Mouse (Mus musculus) hindbrain, postnatal 0 days (tissue): ENCODE data around the gene Fbxl14. TPM values are rescaled to one million over a fixed set of nuclear protein-coding genes. Genes with fewer than 3 reads are reported as not detected.

Source experiments
- ATAC-seq: fragments of 200-750 bp; cut with Nextera tagmentation; 2 replicates; pipeline ENCODE4 v1.8.0; 2017; ENCODE audit warnings: mild to moderate bottlenecking, moderate TSS enrichment, moderate library complexity
- DNase-seq: peaks from one replicate; pipeline ENCODE4 v3.0.0-alpha.2; 2015; ENCODE audit warnings: low spot score
- H3K27ac ChIP-seq: fragments of 300-500 bp; sonication (generic); 2 replicates; pipeline ENCODE4 v1.5.1; 2014; ENCODE audit warnings: mild to moderate bottlenecking
- H3K27me3 ChIP-seq: fragments of 300-500 bp; sonication (generic); 2 replicates; pipeline ENCODE4 v1.6.1; 2014; ENCODE audit warnings: low read length, mixed read lengths; ENCODE audit not compliant: insufficient read depth
- H3K36me3 ChIP-seq: fragments of 300-500 bp; sonication (generic); 2 replicates; pipeline ENCODE4 v1.6.1; 2014; ENCODE audit warnings: low read length, mixed read lengths; ENCODE audit not compliant: insufficient read depth
- H3K4me1 ChIP-seq: fragments of 300-500 bp; sonication (generic); 2 replicates; pipeline ENCODE4 v1.6.1; 2014; ENCODE audit warnings: antibody characterized with exemption, low read length, mixed read lengths; ENCODE audit not compliant: insufficient read depth
- H3K4me2 ChIP-seq: fragments of 300-500 bp; sonication (generic); 2 replicates; pipeline ENCODE4 v1.6.1; 2014; ENCODE audit warnings: low read depth, mild to moderate bottlenecking, low read length, moderate library complexity, mixed read lengths
- H3K4me3 ChIP-seq: fragments of 300-500 bp; sonication (generic); 2 replicates; pipeline ENCODE4 v1.5.1; 2014; ENCODE audit warnings: low read length
- H3K9ac ChIP-seq: fragments of 300-500 bp; sonication (generic); replicated peaks from 2 replicates; pipeline ENCODE4 v1.6.1; 2014; ENCODE audit warnings: mild to moderate bottlenecking, low read length, moderate library complexity, mixed read lengths
- H3K9me3 ChIP-seq: fragments of 300-500 bp; sonication (generic); 2 replicates; pipeline ENCODE4 v1.6.1; 2016; ENCODE audit warnings: low read length, mixed read lengths
- CTCF ChIP-seq: IDR thresholded peaks from 2 replicates; pipeline ENCODE4 v1.5.1; 2016; ENCODE audit warnings: antibody characterized with exemption, control low read depth, low read depth
- WGBS: fragments of 180-500 bp; shearing (Covaris S2); extraction: QIAGEN DNeasy Blood & Tissue Kit; methylation state at CpG from one replicate; pipeline ENCODE4 v1.1.7; 2014; 5-methylcytosine and 5-hydroxymethylcytosine counted together
- polyA plus RNA-seq: library from polyadenylated mRNA; unstranded; fragments of >200 nt; fragmentation: Nextera tagmentation; extraction: Ambion mirVana; gene quantifications from 2 replicates; pipeline ENCODE4 v1.2.1, GENCODE M21; 2015
- total RNA-seq: library from RNA; depleted of rRNA; stranded (reverse); fragments of >200 nt; gene quantifications from 2 replicates; pipeline ENCODE4 v1.2.3, GENCODE M21; 2014

The Fbxl14 gene
- total and polyA plus RNA-seq, 2 experiments from 2014 or later = 2.0 to 51.6 TPM

DNA sequence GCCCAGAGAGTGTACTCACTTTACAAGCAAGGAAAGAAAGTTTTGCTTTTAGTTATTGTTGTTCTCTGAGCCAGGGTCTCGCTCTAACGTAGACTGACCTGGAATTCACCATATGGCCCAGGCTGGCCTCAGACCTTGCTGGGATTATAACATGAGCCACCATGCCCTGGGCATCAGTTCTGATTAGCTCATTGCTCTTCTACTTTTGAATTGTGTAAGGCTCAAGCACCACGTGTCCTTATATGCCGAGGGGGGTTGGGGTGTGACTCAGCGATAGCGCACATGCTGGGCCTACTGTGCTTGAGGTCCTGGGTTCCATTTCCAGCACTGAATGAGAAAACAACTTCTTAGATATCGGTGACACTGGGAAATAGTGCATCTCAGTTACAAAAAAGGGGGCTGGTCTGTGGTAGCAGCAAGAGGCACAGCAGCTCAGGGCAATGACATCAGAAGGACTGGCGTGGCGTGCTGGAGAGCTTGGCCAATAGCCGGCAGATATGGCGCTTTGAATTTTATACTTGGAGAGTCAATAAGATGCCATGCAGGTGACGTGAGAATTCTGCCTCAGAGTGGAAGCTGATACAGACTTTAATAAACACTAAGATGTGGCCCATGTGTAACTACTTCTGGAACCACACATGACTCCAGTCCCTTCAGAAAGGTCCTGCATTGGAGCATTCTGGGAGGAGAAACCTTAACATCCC, 7.1 kb downstream of the Fbxl14 start:
- Histone ChIP-seq H3K4me3 (no peak overlapping the region), H3K36me3 (peaks cover 6% of the 10 kb centered on the region; the same call in 1 of the 2 replicates), H3K9me3 (no peaks in the 10 kb centered on the region), H3K4me1 (peaks cover 7% of the 10 kb centered on the region; the same call in 1 of the 2 replicates), H3K9ac (no peak overlapping the region), H3K27me3 (no peaks in the 10 kb centered on the region), H3K27ac (no peak overlapping the region), H3K4me2 (no peak overlapping the region)
- ATAC-seq (no peak), DNase-seq (no peak)
- TF ChIP-seq CTCF = no peak
- 85% methylated on average over 12 of the region's 12 CpGs for WGBS

DNA sequence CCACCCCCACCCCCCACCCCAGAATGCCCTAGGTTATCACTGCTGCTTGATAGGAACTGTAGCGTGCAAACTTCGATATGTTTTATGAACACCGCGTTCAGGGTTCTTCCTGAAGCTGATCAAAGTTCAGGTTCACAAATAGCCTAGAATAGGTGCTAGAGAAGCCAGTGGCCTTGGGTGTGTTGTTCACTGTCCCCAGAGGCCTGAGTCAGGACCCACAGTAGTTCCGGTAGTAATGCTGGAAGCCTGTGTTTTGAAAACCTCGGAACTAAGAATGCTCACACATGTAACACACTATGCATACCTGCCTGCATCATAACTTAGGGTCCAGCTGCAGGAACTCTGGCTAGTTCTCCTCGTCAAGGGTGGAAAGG, 7.6 kb downstream of the Fbxl14 start:
- Histone ChIP-seq H3K4me1 (peaks cover 7% of the 10 kb centered on the region; the same call in 1 of the 2 replicates), H3K27ac (no peak overlapping the region), H3K9me3 (no peaks in the 10 kb centered on the region), H3K36me3 (peaks cover 6% of the 10 kb centered on the region; the same call in 1 of the 2 replicates), H3K9ac (no peak overlapping the region), H3K4me3 (no peak overlapping the region), H3K27me3 (no peaks in the 10 kb centered on the region), H3K4me2 (no peak overlapping the region)
- TF ChIP-seq CTCF = no peak
- ATAC-seq (no peak), DNase-seq (no peak)
- WGBS = 91% methylated on average over 7 of the region's 7 CpGs

DNA sequence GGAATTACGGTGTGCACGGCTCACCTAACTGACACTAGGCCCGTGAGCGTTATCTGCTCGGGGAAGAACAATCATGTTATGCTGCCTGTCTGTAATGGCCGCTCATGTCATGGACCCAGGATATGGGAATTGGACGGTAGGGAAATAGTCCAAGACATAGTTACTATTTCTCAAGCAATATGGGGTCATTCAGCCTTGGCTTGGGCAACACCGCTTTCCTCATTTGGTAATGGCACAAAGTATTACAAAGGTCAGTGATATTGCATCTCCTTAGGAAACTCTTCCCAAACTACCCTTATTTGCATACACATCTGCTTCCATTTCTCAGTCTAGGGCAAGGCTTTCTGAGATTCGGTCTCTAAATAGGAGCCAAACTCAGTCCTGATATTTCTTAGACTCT, 8.2 kb downstream of the Fbxl14 start:
- no peak for TF ChIP-seq CTCF
- ATAC-seq (no peak), DNase-seq (no peak)
- H3K9ac ChIP-seq = no peak overlapping the region
- peaks cover 6% of the 10 kb centered on the region; the same call in 1 of the 2 replicates for H3K36me3 ChIP-seq
- H3K27ac ChIP-seq = no peak overlapping the region
- no peaks in the 10 kb centered on the region for H3K27me3 ChIP-seq
- no peak overlapping the region for H3K4me3 ChIP-seq
- no peaks in the 10 kb centered on the region for H3K9me3 ChIP-seq
- no peak overlapping the region for H3K4me2 ChIP-seq
- WGBS = 90% methylated on average over 9 of the region's 9 CpGs
- H3K4me1 ChIP-seq = peaks cover 6% of the 10 kb centered on the region; the same call in 1 of the 2 replicates

DNA sequence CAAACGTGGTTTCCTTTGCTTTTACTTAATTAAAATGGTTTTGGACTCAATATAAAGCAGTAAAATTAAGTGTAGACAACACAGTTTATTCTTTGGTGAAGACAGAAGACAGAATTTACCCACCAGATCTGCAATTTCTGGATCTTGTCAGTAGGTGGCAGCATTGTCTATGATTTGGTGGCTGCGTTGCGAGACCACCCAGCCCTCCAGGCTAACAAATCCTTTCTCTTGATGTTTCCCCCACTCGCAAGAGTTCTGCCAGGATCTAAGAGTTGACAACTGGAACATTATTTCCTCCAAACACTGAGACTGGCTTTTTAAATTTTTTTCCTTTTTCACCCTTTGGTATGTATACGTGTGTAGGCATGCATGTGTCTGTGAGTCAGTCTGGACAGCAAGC, 10.3 kb downstream of the Fbxl14 start:
- Histone ChIP-seq H3K9ac (no peak overlapping the region), H3K4me3 (no peak overlapping the region), H3K4me1 (no peaks in the 10 kb centered on the region), H3K9me3 (no peaks in the 10 kb centered on the region), H3K27me3 (no peaks in the 10 kb centered on the region), H3K27ac (no peak overlapping the region), H3K36me3 (no peaks in the 10 kb centered on the region), H3K4me2 (peak overlapping the region; percentile 25; the same call in 1 of the 2 replicates)
- peak; percentile 84 for TF ChIP-seq CTCF
- peak; percentile 87 for DNase-seq
- ATAC-seq = no peak
- 10% methylated on average over 5 of the region's 5 CpGs for WGBS

DNA sequence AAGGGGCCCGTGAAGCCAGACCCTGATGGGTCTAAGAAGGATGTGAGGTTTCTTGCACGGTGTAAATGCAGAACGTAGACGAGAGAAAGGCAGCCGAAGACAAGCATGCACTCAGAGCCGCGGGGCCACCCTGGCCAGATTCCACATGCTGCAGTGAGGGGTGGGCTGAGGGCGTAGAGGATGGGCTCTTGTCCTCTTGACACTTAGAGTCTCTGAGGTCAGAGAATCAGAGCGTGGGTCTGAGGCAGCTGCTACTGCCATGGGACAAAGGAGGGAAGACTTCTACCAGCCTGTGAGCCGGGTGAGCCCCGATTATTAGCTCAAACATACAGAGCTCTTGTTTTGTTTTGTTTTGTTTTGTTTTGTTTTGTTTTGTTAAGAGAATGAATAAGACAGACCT, 11.1 kb downstream of the Fbxl14 start:
- H3K4me2 ChIP-seq = peak overlapping the region; percentile 40
- no peaks in the 10 kb centered on the region for H3K27me3 ChIP-seq
- H3K4me3 ChIP-seq = no peak overlapping the region
- ATAC-seq (peak; percentile 34; the same call in 1 of the 2 replicates), DNase-seq (no peak)
- no peak for TF ChIP-seq CTCF
- 10% methylated on average over 11 of the region's 11 CpGs for WGBS
- H3K27ac ChIP-seq = no peak overlapping the region
- H3K36me3 ChIP-seq = no peaks in the 10 kb centered on the region
- H3K9me3 ChIP-seq = no peaks in the 10 kb centered on the region
- no peaks in the 10 kb centered on the region for H3K4me1 ChIP-seq
- no peak overlapping the region for H3K9ac ChIP-seq

DNA sequence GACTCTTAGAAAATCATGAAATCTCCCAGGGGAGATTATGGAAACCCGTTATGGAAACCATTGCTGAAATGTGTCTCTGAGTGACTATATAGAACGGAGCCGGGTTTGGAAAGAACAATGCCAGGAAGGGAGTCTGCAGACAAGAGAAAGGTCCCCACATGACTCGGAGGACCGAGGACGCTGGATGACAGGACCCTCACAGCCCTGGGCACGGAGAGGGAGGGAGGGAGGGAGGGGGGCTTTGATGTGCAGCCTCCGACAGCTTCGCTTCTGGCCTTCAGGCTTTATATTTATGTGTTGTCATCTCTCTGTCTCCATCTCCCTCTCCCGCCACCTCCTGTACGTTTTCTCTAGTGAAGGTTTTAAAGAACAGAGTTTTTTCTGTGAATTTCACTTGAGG, 11.5 kb downstream of the Fbxl14 start:
- Histone ChIP-seq H3K4me2 (peak overlapping the region; percentile 40), H3K4me3 (no peak overlapping the region), H3K9me3 (no peaks in the 10 kb centered on the region), H3K27me3 (no peaks in the 10 kb centered on the region), H3K4me1 (no peaks in the 10 kb centered on the region), H3K9ac (no peak overlapping the region), H3K27ac (no peak overlapping the region), H3K36me3 (no peaks in the 10 kb centered on the region)
- TF ChIP-seq CTCF = no peak
- ATAC-seq (no peak), DNase-seq (peak; percentile 37)
- 27% methylated on average over 11 of the region's 11 CpGs for WGBS

DNA sequence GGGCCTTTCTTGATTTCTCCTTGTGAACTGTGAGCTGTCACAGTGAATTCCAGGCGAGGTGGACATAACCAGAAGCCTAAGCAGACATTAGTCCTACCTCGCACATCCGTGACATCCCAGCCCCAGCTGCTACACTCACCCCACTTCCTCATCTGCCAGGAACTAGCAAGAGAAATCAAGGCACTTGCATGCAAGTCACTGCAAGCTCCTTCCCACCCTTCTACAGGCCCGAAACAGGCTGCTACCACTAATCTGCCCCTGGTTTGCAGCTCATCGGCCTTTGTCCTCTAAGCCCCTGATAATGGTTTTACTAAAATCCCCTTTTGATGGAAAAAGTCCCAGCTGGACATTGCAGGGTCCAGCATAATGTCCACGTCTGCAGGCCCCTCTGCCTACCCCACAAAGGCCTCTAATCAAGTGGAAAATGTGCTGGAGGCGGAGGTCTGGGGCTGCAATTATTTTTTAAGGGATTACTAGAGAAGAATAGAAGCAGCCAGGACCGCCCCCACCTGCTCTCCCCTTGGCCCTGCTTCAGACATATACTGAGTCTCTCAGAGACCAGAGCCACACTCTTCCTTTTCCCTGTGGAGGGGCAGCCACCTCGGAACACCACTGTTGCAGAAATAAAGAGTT, 12.6 kb downstream of the Fbxl14 start:
- Histone ChIP-seq H3K4me1 (no peaks in the 10 kb centered on the region), H3K4me3 (no peak overlapping the region), H3K27me3 (no peaks in the 10 kb centered on the region), H3K9ac (no peak overlapping the region), H3K9me3 (no peaks in the 10 kb centered on the region), H3K4me2 (no peak overlapping the region), H3K36me3 (no peaks in the 10 kb centered on the region), H3K27ac (no peak overlapping the region)
- WGBS = 43% methylated on average over 9 of the region's 9 CpGs
- DNase-seq (no peak), ATAC-seq (no peak)
- TF ChIP-seq CTCF = no peak
